Mouse (Mus musculus) heart, postnatal 0 days (tissue): ENCODE results near the gene Zbtb16. TPM values are rescaled to one million over a fixed set of nuclear protein-coding genes. Genes with fewer than 3 reads are reported as not detected.

ENCODE experiments used
- ATAC-seq: fragments of 200-750 bp; cut with Nextera tagmentation; 2 replicates; pipeline ENCODE4 v1.8.0; 2017; ENCODE audit warnings: low read depth, moderate number of reproducible peaks, moderate library complexity; ENCODE audit not compliant: insufficient read depth
- DNase-seq: peaks from one replicate; pipeline ENCODE4 v3.0.0-alpha.2; 2016; ENCODE audit warnings: low spot score
- H3K27ac ChIP-seq: fragments of 300-500 bp; sonication (generic); 2 replicates; pipeline ENCODE4 v1.5.1; 2014; ENCODE audit warnings: low read depth, mild to moderate bottlenecking
- H3K27me3 ChIP-seq: fragments of 300-500 bp; sonication (generic); 2 replicates; pipeline ENCODE4 v1.6.1; 2014; ENCODE audit warnings: low read length, mixed read lengths; ENCODE audit not compliant: control insufficient read depth, insufficient read depth
- H3K36me3 ChIP-seq: fragments of 300-500 bp; sonication (generic); replicated peaks from 2 replicates; pipeline ENCODE4 v1.6.1; 2014; ENCODE audit warnings: low read length, mixed read lengths; ENCODE audit not compliant: control insufficient read depth, insufficient read depth
- H3K4me1 ChIP-seq: fragments of 300-500 bp; sonication (generic); 2 replicates; pipeline ENCODE4 v1.6.1; 2014; ENCODE audit warnings: antibody characterized with exemption; ENCODE audit not compliant: control insufficient read depth, insufficient read depth
- H3K4me2 ChIP-seq: fragments of 300-500 bp; sonication (generic); 2 replicates; pipeline ENCODE4 v1.6.1; 2014; ENCODE audit warnings: low read depth, mild to moderate bottlenecking, low read length, moderate library complexity
- H3K4me3 ChIP-seq: fragments of 300-500 bp; sonication (generic); 2 replicates; pipeline ENCODE4 v1.5.1; 2014; ENCODE audit warnings: low read depth, low read length
- H3K9ac ChIP-seq: fragments of 300-500 bp; sonication (generic); replicated peaks from 2 replicates; pipeline ENCODE4 v1.6.1; 2014; ENCODE audit warnings: low read depth, low read length, mixed read lengths
- H3K9me3 ChIP-seq: fragments of 300-500 bp; sonication (generic); replicated peaks from 2 replicates; pipeline ENCODE4 v1.6.1; 2016; ENCODE audit warnings: low read length; ENCODE audit not compliant: control insufficient read depth
- CTCF ChIP-seq: IDR thresholded peaks from 2 replicates; pipeline ENCODE4 v1.5.1; 2016; ENCODE audit warnings: antibody characterized with exemption, control low read depth, low read depth
- EP300 ChIP-seq: IDR thresholded peaks from 2 replicates; pipeline ENCODE4 v1.6.1; 2016; ENCODE audit warnings: antibody characterized with exemption, low read depth
- WGBS: fragments of 180-500 bp; shearing (Covaris S2); extraction: QIAGEN DNeasy Blood & Tissue Kit; methylation state at CpG from one replicate; pipeline ENCODE4 v1.1.7; 2014; 5-methylcytosine and 5-hydroxymethylcytosine counted together
- polyA plus RNA-seq: library from polyadenylated mRNA; unstranded; fragments of >200 nt; fragmentation: Nextera tagmentation; extraction: Ambion mirVana; gene quantifications from 2 replicates; pipeline ENCODE4 v1.2.1, GENCODE M21; 2015
- total RNA-seq: library from RNA; depleted of rRNA; stranded (reverse); fragments of >200 nt; gene quantifications from 2 replicates; pipeline ENCODE4 v1.2.3, GENCODE M21; 2014; ENCODE audit warnings: low replicate concordance

Gene Zbtb16
- total and polyA plus RNA-seq, 2 experiments from 2014 or later, result 5.0 to 54.7 TPM

GRCm38 (mm10) chr9:48646781-48647647 lies 189.0 kb downstream of the Zbtb16 start:
- TF ChIP-seq EP300, result no peak
- ATAC-seq (no peak), DNase-seq (peak; percentile 11)
- 0 out of 2 replicates have a peak, but pooled peaks cover 6% of the 10 kb centered on the region for H3K9me3 ChIP-seq
- no peak overlapping the region for H3K4me2 ChIP-seq
- H3K4me1 ChIP-seq, result peaks cover 24% of the 10 kb centered on the region
- no peak overlapping the region for H3K9ac ChIP-seq
- H3K36me3 ChIP-seq, result no peaks in the 10 kb centered on the region
- no peak overlapping the region for H3K4me3 ChIP-seq
- no peaks in the 10 kb centered on the region for H3K27me3 ChIP-seq
- H3K27ac ChIP-seq, result no peak overlapping the region
- 63% methylated on average over 16 of the region's 16 CpGs for WGBS

GRCm38 (mm10) chr9:48646251-48646650 lies 189.8 kb downstream of the Zbtb16 start:
- DNase-seq (peak; percentile 79), ATAC-seq (peak; percentile 36; the same call in 1 of the 2 replicates)
- TF ChIP-seq CTCF, result peak; percentile 100
- peak; percentile 43; the same call in 1 of the 2 replicates for TF ChIP-seq EP300
- no peak overlapping the region for H3K9ac ChIP-seq
- H3K27me3 ChIP-seq, result no peaks in the 10 kb centered on the region
- no peak overlapping the region for H3K4me3 ChIP-seq
- 0 out of 2 replicates have a peak, but pooled peaks cover 6% of the 10 kb centered on the region for H3K9me3 ChIP-seq
- peaks cover 24% of the 10 kb centered on the region for H3K4me1 ChIP-seq
- no peaks in the 10 kb centered on the region for H3K36me3 ChIP-seq
- no peak overlapping the region for H3K4me2 ChIP-seq
- WGBS, result 22% methylated on average over 4 of the region's 4 CpGs
- no peak overlapping the region for H3K27ac ChIP-seq

GRCm38 (mm10) chr9:48645648-48646126 lies 190.3 kb downstream of the Zbtb16 start:
- Histone ChIP-seq H3K4me1 (peaks cover 24% of the 10 kb centered on the region), H3K27ac (no peak overlapping the region), H3K9ac (no peak overlapping the region), H3K36me3 (no peaks in the 10 kb centered on the region), H3K4me2 (no peak overlapping the region), H3K27me3 (no peaks in the 10 kb centered on the region), H3K4me3 (no peak overlapping the region), H3K9me3 (0 out of 2 replicates have a peak, but pooled peaks cover 6% of the 10 kb centered on the region)
- no peak for TF ChIP-seq CTCF
- no peak for TF ChIP-seq EP300
- ATAC-seq, result no peak
- DNase-seq, result no peak
- WGBS, result 50% methylated on average over 4 of the region's 4 CpGs

GRCm38 (mm10) chr9:48644926-48645647 lies 190.9 kb downstream of the Zbtb16 start:
- no peak overlapping the region for H3K27ac ChIP-seq
- peaks cover 24% of the 10 kb centered on the region for H3K4me1 ChIP-seq
- H3K9ac ChIP-seq, result no peak overlapping the region
- H3K4me3 ChIP-seq, result no peak overlapping the region
- DNase-seq (peak; percentile 81), ATAC-seq (no peak)
- 44% methylated on average over 13 of the region's 13 CpGs for WGBS
- H3K27me3 ChIP-seq, result no peaks in the 10 kb centered on the region
- no peaks in the 10 kb centered on the region for H3K36me3 ChIP-seq
- no peak overlapping the region for H3K4me2 ChIP-seq
- 0 out of 2 replicates have a peak, but pooled peaks cover 6% of the 10 kb centered on the region for H3K9me3 ChIP-seq
- TF ChIP-seq CTCF (peak; percentile 78), EP300 (no peak)

- TF ChIP-seq EP300 (no peak), CTCF (no peak)
- no peaks in the 10 kb centered on the region for H3K36me3 ChIP-seq
- no peaks in the 10 kb centered on the region for H3K27me3 ChIP-seq
- H3K4me1 ChIP-seq, result peaks cover 20% of the 10 kb centered on the region
- H3K4me3 ChIP-seq, result no peak overlapping the region
- no peak overlapping the region for H3K27ac ChIP-seq
- 0 out of 2 replicates have a peak, but pooled peaks cover 6% of the 10 kb centered on the region for H3K9me3 ChIP-seq
- WGBS, result 73% methylated on average over 3 of the region's 3 CpGs
- ATAC-seq, result no peak
- no peak overlapping the region for H3K9ac ChIP-seq
- no peak overlapping the region for H3K4me2 ChIP-seq
- DNase-seq, result no peak
Observed at GRCm38 (mm10) chr9:48644376-48644775, 191.6 kb downstream of the Zbtb16 start.
